ENCODE assay signal across 29 mouse cellular contexts in the genomic region with DNA sequence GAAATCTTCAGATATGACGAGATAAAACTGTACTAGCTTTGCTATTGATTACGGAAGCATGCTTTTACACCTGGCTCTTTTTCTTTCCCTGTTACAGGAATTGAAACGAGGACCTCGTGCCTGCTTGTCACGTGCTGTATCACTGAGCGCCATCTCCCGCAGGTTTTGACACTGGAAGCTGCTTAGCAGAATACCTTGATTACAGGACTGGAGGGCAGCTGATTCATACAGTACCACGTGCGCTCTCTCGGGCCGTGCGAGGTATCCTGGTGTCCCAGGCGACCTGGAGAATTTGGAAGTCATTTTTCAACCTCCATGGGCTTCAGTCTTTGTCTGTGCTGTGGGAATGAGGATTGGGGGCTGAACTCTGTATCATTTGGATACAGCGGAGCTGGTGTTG.
DNase-seq lines count a peak whose midpoint lies in the region; ATAC-seq and TF ChIP-seq lines count a peak whose summit lies in the region.
"Had no signal": no experiment of that assay in that cellular context is flagged by ENCODE, and none has a peak within 500 bp of the region (broad histone marks: within the 10 kb centered on the region; RNA-seq: fewer than 3 reads in every experiment).

No protein-coding gene starts in this region.

- TF ChIP-seq CTCF in midbrain, postnatal 0 days (IDR thresholded peaks at IDR 0.05) = no peak

- no peaks in the 10 kb centered on the region for H3K36me3 ChIP-seq in midbrain, embryonic 10.5 days
- H3K36me3 ChIP-seq in midbrain, postnatal 0 days (ENCODE audit: insufficient read depth, low read length) = no peaks in the 10 kb centered on the region
- H3K36me3 ChIP-seq in hindbrain, embryonic 11.5 days (ENCODE audit: control insufficient read depth, insufficient read depth, low read length) = no peaks in the 10 kb centered on the region
- H3K36me3 ChIP-seq in hindbrain, embryonic 16.5 days (ENCODE audit: control insufficient read depth, insufficient read depth, low read length) = no peaks in the 10 kb centered on the region
- no peaks in the 10 kb centered on the region for H3K36me3 ChIP-seq in neural tube, embryonic 12.5 days
- H3K36me3 ChIP-seq: embryonic facial prominence, embryonic 13.5 days; heart, embryonic 13.5 days; stomach, embryonic 15.5 days had no signal

- no peak overlapping the region for H3K9ac ChIP-seq in midbrain, postnatal 0 days (replicated peaks; ENCODE audit: low read length, poor library complexity, severe bottlenecking)
- no peak overlapping the region for H3K9ac ChIP-seq in hindbrain, embryonic 11.5 days (ENCODE audit: low read depth, low read length)
- H3K9ac ChIP-seq in hindbrain, embryonic 16.5 days (ENCODE audit: low read depth, low read length) = no peak overlapping the region
- no peak overlapping the region for H3K9ac ChIP-seq in neural tube, embryonic 12.5 days
- H3K9ac ChIP-seq: embryonic facial prominence, embryonic 13.5 days; forebrain, postnatal 0 days; heart, embryonic 13.5 days; liver, embryonic 14.5 days; stomach, embryonic 15.5 days had no signal

- no peak for ATAC-seq in midbrain, postnatal 0 days (ENCODE audit: low FRiP score)
- ATAC-seq in hindbrain, embryonic 11.5 days (ENCODE audit: low FRiP score) = peak; percentile 40
- ATAC-seq in hindbrain, embryonic 16.5 days = peak; percentile 38
- no peak for ATAC-seq in neural tube, embryonic 12.5 days (ENCODE audit: low FRiP score, low read depth)
- ATAC-seq: forebrain, postnatal 0 days; intestine, embryonic 16.5 days; Patski had no signal

- WGBS in midbrain, embryonic 10.5 days = 90% methylated on average over 14 of the region's 14 CpGs
- 60% methylated on average over 14 of the region's 14 CpGs for WGBS in midbrain, postnatal 0 days
- 79% methylated on average over 14 of the region's 14 CpGs for WGBS in hindbrain, embryonic 11.5 days
- 60% methylated on average over 14 of the region's 14 CpGs for WGBS in hindbrain, embryonic 16.5 days
- WGBS in neural tube, embryonic 12.5 days = 75% methylated on average over 14 of the region's 14 CpGs

- H3K27ac ChIP-seq in midbrain, embryonic 10.5 days (replicated peaks) = peak overlapping the region; percentile 42; the same call in 1 of the 2 replicates
- no peak overlapping the region for H3K27ac ChIP-seq in midbrain, postnatal 0 days (ENCODE audit: low read depth, low read length)
- H3K27ac ChIP-seq in hindbrain, embryonic 11.5 days (ENCODE audit: low read depth, low read length) = peak overlapping the region; percentile 45; the same call in 1 of the 2 replicates
- H3K27ac ChIP-seq in hindbrain, embryonic 16.5 days (ENCODE audit: low read depth, low read length) = no peak overlapping the region
- H3K27ac ChIP-seq in neural tube, embryonic 12.5 days = no peak overlapping the region
- H3K27ac ChIP-seq: embryonic facial prominence, embryonic 13.5 days; heart, embryonic 13.5 days; liver, embryonic 14.5 days; macrophage; stomach, embryonic 15.5 days had no signal

- no peaks in the 10 kb centered on the region for H3K9me3 ChIP-seq in midbrain, embryonic 10.5 days (replicated peaks)
- H3K9me3 ChIP-seq in midbrain, postnatal 0 days (ENCODE audit: low read length) = no peaks in the 10 kb centered on the region
- no peaks in the 10 kb centered on the region for H3K9me3 ChIP-seq in hindbrain, embryonic 11.5 days (ENCODE audit: control insufficient read depth, low read length)
- H3K9me3 ChIP-seq in hindbrain, embryonic 16.5 days (ENCODE audit: control insufficient read depth, low read length) = no peaks in the 10 kb centered on the region
- no peaks in the 10 kb centered on the region for H3K9me3 ChIP-seq in neural tube, embryonic 12.5 days
- H3K9me3 ChIP-seq: embryonic facial prominence, embryonic 13.5 days; heart, embryonic 13.5 days; stomach, embryonic 15.5 days had no signal

- H3K4me1 ChIP-seq in midbrain, embryonic 10.5 days = peaks cover 30% of the 10 kb centered on the region
- H3K4me1 ChIP-seq in midbrain, postnatal 0 days (ENCODE audit: insufficient read depth, low read length) = peaks cover 10% of the 10 kb centered on the region; the same call in 1 of the 2 replicates
- H3K4me1 ChIP-seq in hindbrain, embryonic 11.5 days (replicated peaks; ENCODE audit: control insufficient read depth, insufficient read depth, low read length) = peaks cover 3% of the 10 kb centered on the region
- H3K4me1 ChIP-seq in hindbrain, embryonic 16.5 days (ENCODE audit: control insufficient read depth, insufficient read depth, low read depth, low read length) = peaks cover 6% of the 10 kb centered on the region; the same call in 1 of the 2 replicates
- peaks cover 13% of the 10 kb centered on the region for H3K4me1 ChIP-seq in neural tube, embryonic 12.5 days
- H3K4me1 ChIP-seq: stomach, embryonic 15.5 days had no signal

- H3K4me2 ChIP-seq in midbrain, postnatal 0 days (ENCODE audit: low read depth, low read length, poor library complexity, severe bottlenecking) = no peak overlapping the region
- no peak overlapping the region for H3K4me2 ChIP-seq in hindbrain, embryonic 11.5 days (replicated peaks; ENCODE audit: low read depth, low read length)
- no peak overlapping the region for H3K4me2 ChIP-seq in hindbrain, embryonic 16.5 days (ENCODE audit: low read length)
- 0 out of 2 replicates have a peak overlapping the region, but pooled peaks have one; percentile 29 for H3K4me2 ChIP-seq in neural tube, embryonic 12.5 days (replicated peaks)
- H3K4me2 ChIP-seq: embryonic facial prominence, embryonic 13.5 days; heart, embryonic 13.5 days had no signal

- intact Hi-C loops in left cerebral cortex, postnatal 25 days (cut with DNase I) = no loop called here

- H3K4me3 ChIP-seq in midbrain, embryonic 10.5 days = no peak overlapping the region
- H3K4me3 ChIP-seq in midbrain, postnatal 0 days (ENCODE audit: low read depth, low read length) = no peak overlapping the region
- no peak overlapping the region for H3K4me3 ChIP-seq in hindbrain, embryonic 11.5 days (ENCODE audit: low read depth, low read length)
- H3K4me3 ChIP-seq in hindbrain, embryonic 16.5 days (ENCODE audit: low read length) = no peak overlapping the region
- H3K4me3 ChIP-seq in neural tube, embryonic 12.5 days = no peak overlapping the region
- H3K4me3 ChIP-seq: embryonic facial prominence, embryonic 13.5 days; heart, embryonic 13.5 days; stomach, embryonic 15.5 days had no signal

- H3K27me3 ChIP-seq in midbrain, embryonic 10.5 days (ENCODE audit: low read depth, poor library complexity, severe bottlenecking) = no peaks in the 10 kb centered on the region
- H3K27me3 ChIP-seq in midbrain, postnatal 0 days (ENCODE audit: insufficient read depth, low read length) = no peaks in the 10 kb centered on the region
- no peaks in the 10 kb centered on the region for H3K27me3 ChIP-seq in hindbrain, embryonic 11.5 days (ENCODE audit: control insufficient read depth, insufficient read depth, low read length)
- no peaks in the 10 kb centered on the region for H3K27me3 ChIP-seq in hindbrain, embryonic 16.5 days (replicated peaks; ENCODE audit: control insufficient read depth, insufficient read depth, low read length)
- H3K27me3 ChIP-seq in neural tube, embryonic 12.5 days (replicated peaks) = no peaks in the 10 kb centered on the region; the same call in 1 of the 2 replicates
- H3K27me3 ChIP-seq: embryonic facial prominence, embryonic 13.5 days; Patski; stomach, embryonic 15.5 days had no signal

- DNase-seq in midbrain, embryonic 10.5 days (ENCODE audit: low spot score) = no peak
- no peak for DNase-seq in midbrain, postnatal 0 days (ENCODE audit: low spot score)
- DNase-seq in hindbrain, embryonic 11.5 days (ENCODE audit: low spot score) = no peak
- DNase-seq in gastrocnemius, postnatal 25 days = no peak
- DNase-seq in left cerebral cortex, postnatal 25 days (ENCODE audit: low spot score in 2 of 2) = no peak
- no peak for DNase-seq in thymus, postnatal 36 days
- DNase-seq: adrenal gland, postnatal 10 days; cerebellum, adult 11-12 months; cerebellum, adult 9-11 months; forebrain, postnatal 0 days; gastrocnemius, postnatal 36 days; heart, postnatal 10 days; kidney, adult 8-10 months; kidney, postnatal 10 days; layer of hippocampus, adult 9-11 months; liver; lung, adult 2 months; lung, postnatal 10 days; retina, postnatal 1 day; right cerebral cortex, postnatal 14 days had no signal

Comparison
In these comparisons a context has a peak if more than half of its experiments do, and no peak if none do; other contexts are left out.
1. H3K27ac ChIP-seq: peak in midbrain, embryonic 10.5 days (single experiment) and hindbrain, embryonic 11.5 days (single experiment); none in midbrain, postnatal 0 days (single experiment), hindbrain, embryonic 16.5 days (single experiment) and neural tube, embryonic 12.5 days (single experiment).
2. ATAC-seq: peak in hindbrain, embryonic 11.5 days (single experiment) and hindbrain, embryonic 16.5 days (single experiment); none in midbrain, postnatal 0 days (single experiment) and neural tube, embryonic 12.5 days (single experiment).